Mouse (Mus musculus): ENCODE data around the gene Fbxl2.
A peak's percentile ranks its signal among the peaks of the same experiment; 100 is the strongest.

Fbxl2 gene

DNA sequence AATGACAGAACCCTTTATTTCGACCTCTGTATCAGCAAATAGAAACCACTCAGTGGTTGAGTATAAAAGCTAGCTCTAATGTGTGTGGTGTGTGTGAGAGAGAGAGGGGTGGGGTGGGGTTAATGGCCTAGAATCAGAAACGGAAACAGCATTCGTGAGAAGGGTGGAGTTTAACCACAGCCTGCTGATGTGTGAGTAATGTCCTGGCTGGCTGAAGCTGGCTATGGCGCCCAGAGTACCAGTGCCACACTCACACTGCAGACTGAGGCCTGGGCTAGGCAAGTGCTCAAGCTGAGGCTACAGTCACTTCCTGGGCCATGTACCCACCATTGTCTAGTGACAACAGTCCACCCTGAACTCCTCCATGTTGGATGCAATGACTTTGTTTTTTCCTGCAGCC lies 29.6 kb downstream of the Fbxl2 start:
- no peak for DNase-seq

DNA sequence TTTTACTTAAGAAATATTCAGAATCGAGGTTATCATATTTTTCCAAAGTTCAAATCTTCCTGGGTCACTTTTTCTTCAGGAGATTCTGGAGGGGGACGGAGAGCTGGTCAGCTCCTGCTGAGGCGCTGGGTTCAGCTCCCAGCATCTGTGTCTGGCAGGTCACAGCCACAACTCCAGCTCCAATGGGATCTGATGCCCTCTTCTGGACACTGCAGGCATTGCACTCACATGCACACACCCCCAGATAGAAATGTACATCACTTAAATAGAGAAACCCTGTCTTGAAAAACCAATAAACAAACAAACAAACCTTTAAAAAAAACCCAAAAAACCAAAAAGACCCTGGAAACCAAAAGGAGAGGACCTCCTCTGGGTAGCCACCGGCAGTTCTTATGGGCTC lies 30.3 kb downstream of the Fbxl2 start:
- no peak for DNase-seq

- DNase-seq: no peak
Observed at GRCm38 (mm10) chr9:114014034-114014433, 32.0 kb downstream of the Fbxl2 start.

DNA sequence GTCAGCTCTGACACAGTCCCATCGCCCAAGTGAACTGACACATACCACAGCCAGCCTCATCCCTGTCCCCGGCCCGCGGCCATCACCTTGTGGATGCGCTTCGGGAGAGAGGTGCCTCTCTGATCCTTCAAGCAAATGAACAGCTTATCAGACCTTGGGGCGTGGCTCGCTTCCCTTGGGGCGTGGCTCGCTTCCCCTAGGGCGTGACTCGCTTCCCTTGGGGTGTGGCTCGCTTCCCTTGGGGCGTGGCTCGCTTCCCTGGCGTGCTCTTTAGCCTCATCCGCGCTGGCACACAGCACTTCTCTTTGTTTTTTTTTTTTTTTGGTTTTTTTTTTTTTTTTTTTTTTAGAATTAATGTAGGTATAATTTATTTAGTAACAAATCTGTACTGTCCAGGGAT lies 34.8 kb downstream of the Fbxl2 start:
- no peak for DNase-seq

- DNase-seq: no peak
Observed at GRCm38 (mm10) chr9:114009526-114009925, 36.5 kb downstream of the Fbxl2 start.

DNA sequence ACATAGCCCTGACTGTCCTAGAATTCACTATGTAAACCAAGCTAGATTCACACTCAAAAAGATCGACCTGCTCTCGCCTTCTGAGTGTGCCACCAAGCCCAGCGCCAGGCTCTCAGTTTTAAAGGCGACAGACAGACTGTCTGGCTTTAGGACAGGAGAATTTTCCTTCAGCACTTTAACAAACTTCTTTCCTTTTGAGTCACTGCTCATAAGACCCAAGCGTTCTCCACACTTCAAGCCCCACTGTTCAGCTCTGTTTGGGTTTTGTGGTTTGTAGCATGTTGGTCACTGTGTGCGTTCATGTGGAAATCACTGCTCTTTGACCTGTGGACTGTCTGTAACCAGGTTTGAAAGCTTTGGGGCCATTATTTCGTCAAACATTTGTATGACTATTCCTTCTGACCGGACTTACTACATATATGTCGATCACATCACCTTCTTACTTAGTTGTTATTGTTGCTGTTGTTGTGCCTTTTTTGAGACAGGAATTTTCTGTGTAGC lies 38.1 kb downstream of the Fbxl2 start:
- DNase-seq: no peak

DNA sequence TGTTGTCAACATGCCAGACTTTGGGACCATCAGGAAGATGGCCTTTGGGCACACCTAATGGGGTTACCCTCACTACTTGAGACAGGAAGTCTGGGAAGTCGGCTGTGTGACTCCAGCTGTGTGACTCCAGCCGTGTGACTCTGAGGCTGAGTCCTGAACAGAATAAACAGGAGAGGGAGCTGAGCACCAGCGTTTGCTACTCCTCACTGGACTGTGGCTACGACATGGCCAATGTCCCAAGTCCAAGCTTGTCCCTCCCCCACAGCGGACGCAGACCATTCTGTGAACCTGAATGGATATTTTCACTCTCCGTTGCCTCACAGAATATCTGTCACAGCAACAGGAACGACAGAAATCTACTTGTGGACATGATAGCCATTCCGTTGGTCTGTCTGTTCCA lies 39.2 kb downstream of the Fbxl2 start:
- DNase-seq: no peak

DNA sequence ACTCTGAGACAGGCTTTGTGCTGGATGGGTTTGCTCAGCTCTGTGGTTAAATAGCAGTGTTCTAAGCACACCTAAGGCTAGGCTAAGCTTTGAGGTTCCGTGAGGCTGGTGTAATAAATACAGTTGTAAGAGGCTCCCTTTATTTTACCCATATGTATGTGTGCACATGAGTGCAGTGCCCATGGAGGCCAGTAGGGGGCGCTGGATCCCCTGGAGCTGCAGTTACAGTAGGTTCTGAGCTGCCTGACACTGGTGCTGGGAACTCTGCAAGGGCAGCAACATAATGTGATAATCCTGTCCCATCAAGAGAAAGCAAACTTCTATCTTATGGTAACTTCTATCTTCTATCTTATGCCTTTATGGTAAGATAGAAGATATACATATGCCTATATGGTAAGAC lies 47.7 kb downstream of the Fbxl2 start:
- no peak for DNase-seq

DNA sequence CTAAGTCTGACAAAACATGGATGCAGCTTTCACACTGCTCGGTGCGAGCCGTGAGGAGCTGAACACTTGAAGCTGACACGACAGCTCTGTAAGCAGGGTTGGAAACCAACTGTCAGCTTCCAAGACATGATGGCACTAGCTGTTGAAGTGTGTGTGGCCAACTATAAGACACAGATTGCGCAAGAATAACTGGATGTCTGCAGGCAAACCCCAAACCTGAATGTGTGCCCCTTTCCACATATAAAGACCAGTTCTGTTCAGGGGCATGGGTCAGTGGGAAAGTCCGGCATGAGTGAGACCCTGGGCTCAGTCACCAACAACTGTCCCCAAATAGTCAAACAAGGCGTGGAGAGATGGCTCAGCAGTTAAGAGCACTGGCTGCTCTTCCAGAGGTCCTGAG lies 53.2 kb downstream of the Fbxl2 start:
- no peak for DNase-seq

GRCm38 (mm10) chr9:113990547-113991248 lies 55.3 kb downstream of the Fbxl2 start:
- DNase-seq: peak; percentile 34 to 46

GRCm38 (mm10) chr9:113984946-113985620 lies 60.9 kb downstream of the Fbxl2 start:
- no peak for DNase-seq

GRCm38 (mm10) chr9:113982883-113983670 lies 62.9 kb downstream of the Fbxl2 start:
- no peak for DNase-seq

DNA sequence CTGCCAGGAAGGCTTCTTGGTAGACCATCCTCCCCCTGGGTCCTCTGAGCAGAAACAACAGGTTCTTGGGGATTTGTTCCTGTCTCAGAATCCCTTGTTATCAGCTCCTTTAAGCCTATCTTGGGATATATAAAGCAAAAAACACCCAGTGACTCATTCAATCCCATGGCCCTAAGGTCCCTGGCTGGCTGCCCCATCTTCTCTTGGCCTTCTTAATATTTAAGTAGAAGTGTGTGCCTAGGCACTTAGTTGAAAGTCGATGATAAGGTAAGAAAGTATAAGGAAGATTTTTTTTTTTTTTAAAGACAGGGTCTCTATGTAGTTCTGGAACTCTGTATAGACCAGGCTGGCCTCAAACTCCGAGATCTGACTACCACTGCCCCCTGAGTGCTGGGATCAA lies 63.5 kb downstream of the Fbxl2 start:
- no peak for DNase-seq

GRCm38 (mm10) chr9:113981099-113981880 lies 64.7 kb downstream of the Fbxl2 start:
- no peak for DNase-seq

GRCm38 (mm10) chr9:113979356-113979755 lies 66.6 kb downstream of the Fbxl2 start:
- DNase-seq: no peak

GRCm38 (mm10) chr9:113978656-113979055 lies 67.3 kb downstream of the Fbxl2 start:
- DNase-seq: no peak

DNA sequence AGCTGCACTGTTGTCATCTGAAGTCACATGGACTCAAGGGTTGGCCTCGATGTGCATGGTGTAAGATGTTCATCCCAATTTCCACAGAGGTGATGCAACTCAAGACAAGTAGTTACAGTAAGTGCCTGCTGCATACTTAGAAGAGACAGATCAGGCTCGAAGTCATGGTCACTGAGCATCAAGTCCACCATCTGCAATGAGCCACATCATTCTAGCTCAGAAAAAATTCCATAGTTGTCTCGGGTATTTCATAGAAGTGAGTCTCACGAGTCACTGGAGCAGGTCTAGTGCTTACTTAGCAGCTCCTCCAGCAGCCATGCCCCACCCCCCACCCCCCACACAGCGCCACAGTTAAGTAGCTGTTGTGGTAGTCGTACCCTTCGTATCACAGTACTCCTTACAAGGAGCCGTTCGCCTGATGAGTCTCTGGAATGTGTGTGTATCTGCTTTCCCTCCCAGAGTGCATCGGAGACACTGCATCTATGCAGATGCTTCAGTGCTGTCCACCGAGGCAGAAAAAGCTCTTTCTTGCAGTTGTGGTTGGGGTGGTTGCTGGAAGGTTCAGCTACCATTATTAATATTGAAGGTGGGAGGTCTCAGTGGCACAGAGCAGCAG lies 68.7 kb downstream of the Fbxl2 start:
- no peak for DNase-seq

GRCm38 (mm10) chr9:113976264-113976663 lies 69.7 kb downstream of the Fbxl2 start:
- no peak for DNase-seq

GRCm38 (mm10) chr9:113975442-113975841 lies 70.5 kb downstream of the Fbxl2 start:
- DNase-seq: no peak

DNA sequence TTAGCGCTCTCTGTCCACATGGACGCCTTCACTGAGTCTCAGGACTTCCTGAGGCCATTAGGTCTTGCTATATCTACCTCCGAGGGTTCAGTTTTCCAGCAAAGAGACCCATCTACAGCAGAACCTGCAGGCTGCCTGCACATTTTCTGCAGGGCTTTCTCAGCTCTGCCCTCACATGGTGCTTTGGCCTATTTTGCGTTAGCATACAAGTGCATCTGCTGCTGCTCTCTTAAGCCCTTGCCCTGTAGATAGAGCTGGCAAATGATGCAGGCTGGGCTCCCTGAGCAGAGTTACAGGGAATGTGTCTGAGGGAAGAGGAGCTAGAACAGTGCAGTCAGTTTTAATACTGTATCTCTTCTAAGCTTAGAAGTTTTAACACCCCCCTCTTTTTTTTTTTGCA lies 71.0 kb downstream of the Fbxl2 start:
- no peak for DNase-seq

DNA sequence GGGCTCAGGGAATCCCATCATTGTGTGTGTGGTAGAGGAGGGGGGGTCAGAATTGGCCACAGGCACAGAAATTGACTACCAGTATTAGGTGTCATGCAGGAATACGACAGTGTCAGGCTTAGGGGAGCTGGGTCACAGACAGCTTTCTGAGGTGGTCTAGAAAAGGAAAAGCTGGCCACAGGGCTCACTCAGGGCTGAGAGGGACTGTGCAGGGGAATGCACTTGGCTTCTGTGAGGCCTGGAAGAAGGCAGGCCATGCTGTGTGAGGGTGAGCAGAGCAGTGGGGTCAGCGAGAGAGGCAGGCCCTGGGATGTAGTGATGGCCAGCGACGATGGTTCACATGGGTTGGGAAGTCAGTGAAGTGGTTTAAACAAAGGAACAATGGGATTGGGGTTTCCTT lies 72.1 kb downstream of the Fbxl2 start:
- no peak for DNase-seq

DNA sequence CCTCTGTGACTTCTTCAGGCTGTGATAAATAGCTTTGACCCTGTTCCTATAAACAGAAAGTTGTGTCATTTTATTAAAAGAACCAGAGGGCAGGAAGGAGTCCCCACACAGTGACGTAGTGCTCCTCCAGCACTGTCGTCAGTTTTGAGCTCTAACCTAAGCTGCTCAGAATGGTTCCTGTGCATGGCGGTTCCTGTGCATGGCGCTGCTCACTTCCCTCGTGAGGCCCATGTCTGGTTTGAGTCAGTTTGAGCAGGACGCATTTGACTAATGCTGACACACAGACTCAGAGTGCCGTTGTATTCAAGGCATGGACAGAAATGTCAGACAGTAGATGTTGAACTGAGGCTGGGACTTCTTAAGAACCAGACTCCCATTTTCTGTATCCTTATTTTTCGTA lies 74.4 kb downstream of the Fbxl2 start:
- DNase-seq: no peak
